Mouse (Mus musculus): ENCODE data around the gene Plxna2.

DNA sequence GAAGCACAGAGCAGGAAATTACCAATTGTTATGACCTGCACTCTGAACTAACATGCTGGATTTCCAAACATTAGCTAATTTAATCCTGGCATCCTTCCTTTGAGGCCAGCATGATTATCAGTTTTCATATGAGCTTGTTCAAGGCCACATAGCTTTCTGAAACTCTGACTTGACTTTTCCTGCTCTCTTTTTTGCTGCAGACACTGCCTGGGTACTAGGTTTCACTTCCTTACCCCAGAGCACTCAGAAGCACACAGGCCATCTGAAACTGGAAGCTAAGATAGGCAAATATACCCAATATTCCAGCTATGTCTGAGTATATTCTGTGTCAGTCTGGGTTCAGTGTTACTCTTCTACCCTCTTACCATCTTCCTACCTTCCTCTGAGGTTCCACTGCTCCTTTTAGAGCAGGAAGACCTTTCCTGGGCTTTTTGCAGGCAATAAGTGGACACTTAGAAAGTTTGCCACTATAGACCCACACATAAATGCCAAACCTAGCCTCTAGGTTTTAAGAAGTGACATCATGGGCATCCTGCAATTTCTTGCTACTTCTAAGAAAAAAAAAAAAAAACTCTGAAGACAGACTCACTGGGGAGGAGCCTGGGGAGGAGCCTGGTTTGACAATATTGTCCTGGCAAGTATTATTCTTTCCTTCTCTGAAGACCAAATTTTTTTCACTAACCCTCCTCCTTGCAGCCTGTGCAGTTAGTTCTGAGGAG is 157.8 kb downstream of the Plxna2 start:
- no peak for TF ChIP-seq CTCF (IDR thresholded peaks at IDR 0.05; ENCODE audit: low read depth, low read length)
- TF ChIP-seq POLR2A (IDR thresholded peaks at IDR 0.05; ENCODE audit: borderline replicate concordance, low read depth, low read length) = no peak
